Mouse (Mus musculus) central nervous system, embryonic 18 days (tissue): Measurements from ENCODE around the gene Kat5. TPM values are rescaled to one million over a fixed set of nuclear protein-coding genes. Genes with fewer than 3 reads are reported as not detected.

Source experiments
- polyA plus RNA-seq: library from polyadenylated mRNA; depleted of rRNA; stranded (reverse); fragments of >200 nt; gene quantifications from 2 replicates; pipeline ENCODE4 v1.2.3, GENCODE M21; 2012; rRNA removed

The Kat5 gene
- 152 and 153 TPM in 2 replicates for polyA plus RNA-seq

GRCm38 (mm10) chr19:5609547-5610404 is at the start of gene Kat5:
Gene Kat5, minus strand, starts transcription at chr19:5610237.

GRCm38 (mm10) chr19:5637069-5638047 is 27.3 kb upstream of the Kat5 start, which contains the start of gene Rela:
Gene Rela, plus strand, starts transcription at chr19:5637483.

GRCm38 (mm10) chr19:5601752-5602541 is 8.1 kb downstream of the Kat5 start, which contains the start of gene Rnaseh2c:
Gene Rnaseh2c, plus strand, starts transcription at chr19:5601873.

GRCm38 (mm10) chr19:5567534-5568469 is 42.2 kb downstream of the Kat5 start, which contains the start of gene Ap5b1:
Gene Ap5b1, plus strand, starts transcription at chr19:5568025.

GRCm38 (mm10) chr19:5560457-5561041 is 49.5 kb downstream of the Kat5 start, which contains the start of gene Ovol1:
Gene Ovol1, minus strand, starts transcription at chr19:5560646.

Other genes with a start within 250 kb of the Kat5 start
- 28.7 and 30.5 TPM in 2 replicates for gene Eif1ad, start 243.5 kb downstream of the Kat5 start, polyA plus RNA-seq
- 233 and 237 TPM in 2 replicates for gene Banf1, start 243.1 kb downstream of the Kat5 start, polyA plus RNA-seq
- gene Sart1, start 221.5 kb downstream of the Kat5 start, polyA plus RNA-seq: 49.1 and 51.8 TPM in 2 replicates
- gene Tsga10ip, start 207.7 kb downstream of the Kat5 start, polyA plus RNA-seq: not detected in 2 replicates
- 280 and 282 TPM in 2 replicates for gene Drap1, start 185.3 kb downstream of the Kat5 start, polyA plus RNA-seq
- 73.3 and 80.7 TPM in 2 replicates for gene AI837181, start 185.1 kb downstream of the Kat5 start, polyA plus RNA-seq
- 0.04 and 0.43 TPM in 2 replicates for gene Fosl1, start 162.7 kb downstream of the Kat5 start, polyA plus RNA-seq
- 13.9 and 14.0 TPM in 2 replicates for gene Ccdc85b, start 152.3 kb downstream of the Kat5 start, polyA plus RNA-seq
- gene Fibp, start 149.6 kb downstream of the Kat5 start, polyA plus RNA-seq: 180 and 186 TPM in 2 replicates
- 1.4 and 2.1 TPM in 2 replicates for gene Ctsw, start 141.7 kb downstream of the Kat5 start, polyA plus RNA-seq
- gene Efemp2, start 136.3 kb downstream of the Kat5 start, polyA plus RNA-seq: 44.4 and 44.9 TPM in 2 replicates
- 58.1 and 60.9 TPM in 2 replicates for gene Mus81, start 121.8 kb downstream of the Kat5 start, polyA plus RNA-seq
- 1,742 and 1,884 TPM in 2 replicates for gene Cfl1, start 119.8 kb downstream of the Kat5 start, polyA plus RNA-seq
- 3.7 and 4.2 TPM in 2 replicates for gene 1700020D05Rik, start 106.5 kb downstream of the Kat5 start, polyA plus RNA-seq
- 123 and 125 TPM in 2 replicates for gene Snx32, start 99.7 kb downstream of the Kat5 start, polyA plus RNA-seq
- 0.08 and 0.28 TPM in 2 replicates for gene Ovol1, start 49.6 kb downstream of the Kat5 start, polyA plus RNA-seq
- gene Ap5b1, start 42.2 kb downstream of the Kat5 start, polyA plus RNA-seq: 2.4 and 3.0 TPM in 2 replicates
- 56.0 and 58.7 TPM in 2 replicates for gene Rnaseh2c, start 8.4 kb downstream of the Kat5 start, polyA plus RNA-seq
- gene Rela, start 27.2 kb upstream of the Kat5 start, polyA plus RNA-seq: 31.6 and 36.0 TPM in 2 replicates
- gene Sipa1, start 53.5 kb upstream of the Kat5 start, polyA plus RNA-seq: 26.9 and 30.9 TPM in 2 replicates
- gene Map3k11, start 78.5 kb upstream of the Kat5 start, polyA plus RNA-seq: 14.0 and 14.2 TPM in 2 replicates
- 65.0 and 76.6 TPM in 2 replicates for gene Pcnx3, start 78.7 kb upstream of the Kat5 start, polyA plus RNA-seq
- 0.09 TPM in 1 of 2 replicates, not detected in the other for gene Kcnk7, start 94.1 kb upstream of the Kat5 start, polyA plus RNA-seq
- gene Ehbp1l1, start 116.1 kb upstream of the Kat5 start, polyA plus RNA-seq: 34.9 and 37.4 TPM in 2 replicates
- 177 and 188 TPM in 2 replicates for gene Fam89b, start 119.4 kb upstream of the Kat5 start, polyA plus RNA-seq
- gene Ltbp3, start 130.7 kb upstream of the Kat5 start, polyA plus RNA-seq: 33.3 and 45.8 TPM in 2 replicates
- 134 and 139 TPM in 2 replicates for gene Scyl1, start 161.2 kb upstream of the Kat5 start, polyA plus RNA-seq